Mouse (Mus musculus) hindbrain, embryonic 14.5 days (tissue): ENCODE data around the gene Dll3. TPM values are rescaled to one million over a fixed set of nuclear protein-coding genes. Genes with fewer than 3 reads are reported as not detected.
"Not testable (repeated sequence)": the region's sequence is repeated elsewhere in the genome, so short reads cannot be mapped to it uniquely, and the experiment has no call there.

Experiments used
- ATAC-seq: fragments of 200-750 bp; cut with Nextera tagmentation; 2 replicates; pipeline ENCODE4 v1.8.0; 2017; ENCODE audit warnings: moderate number of reproducible peaks, mild to moderate bottlenecking, moderate TSS enrichment, moderate library complexity; ENCODE audit not compliant: low FRiP score
- DNase-seq: peaks from one replicate; pipeline ENCODE4 v3.0.0-alpha.2; 2015; ENCODE audit warnings: low spot score
- H3K27ac ChIP-seq: fragments of 300-500 bp; sonication (generic); 2 replicates; pipeline ENCODE4 v1.5.1; 2014; ENCODE audit warnings: mild to moderate bottlenecking, moderate library complexity
- H3K27me3 ChIP-seq: fragments of 300-500 bp; sonication (generic); 2 replicates; pipeline ENCODE4 v1.6.1; 2014; ENCODE audit warnings: mild to moderate bottlenecking, low read length, mixed read lengths; ENCODE audit not compliant: control insufficient read depth, insufficient read depth
- H3K36me3 ChIP-seq: fragments of 300-500 bp; sonication (generic); replicated peaks from 2 replicates; pipeline ENCODE4 v1.6.1; 2014; ENCODE audit not compliant: control insufficient read depth, insufficient read depth
- H3K4me1 ChIP-seq: fragments of 300-500 bp; sonication (generic); replicated peaks from 2 replicates; pipeline ENCODE4 v1.6.1; 2014; ENCODE audit warnings: antibody characterized with exemption, low read length, mixed read lengths; ENCODE audit not compliant: control insufficient read depth, insufficient read depth
- H3K4me2 ChIP-seq: fragments of 300-500 bp; sonication (generic); replicated peaks from 2 replicates; pipeline ENCODE4 v1.6.1; 2014; ENCODE audit warnings: mild to moderate bottlenecking, moderate library complexity
- H3K4me3 ChIP-seq: fragments of 300-500 bp; sonication (generic); replicated peaks from 2 replicates; pipeline ENCODE4 v1.5.1; 2014; ENCODE audit warnings: mild to moderate bottlenecking, low read length
- H3K9ac ChIP-seq: fragments of 300-500 bp; sonication (generic); 2 replicates; pipeline ENCODE4 v1.6.1; 2014
- H3K9me3 ChIP-seq: fragments of 300-500 bp; sonication (generic); 2 replicates; pipeline ENCODE4 v1.6.1; 2016; ENCODE audit warnings: low read length; ENCODE audit not compliant: control insufficient read depth
- WGBS: fragments of 180-500 bp; shearing (Covaris S2); extraction: QIAGEN DNeasy Blood & Tissue Kit; methylation state at CpG from one replicate; pipeline ENCODE4 v1.1.7; 2014; 5-methylcytosine and 5-hydroxymethylcytosine counted together
- polyA plus RNA-seq: library from polyadenylated mRNA; unstranded; fragments of >200 nt; fragmentation: Nextera tagmentation; extraction: Ambion mirVana; gene quantifications from 2 replicates; pipeline ENCODE4 v1.2.1, GENCODE M21; 2014

Dll3 gene
- polyA plus RNA-seq, 1 experiment from 2014 or later: 19.1 TPM

DNA sequence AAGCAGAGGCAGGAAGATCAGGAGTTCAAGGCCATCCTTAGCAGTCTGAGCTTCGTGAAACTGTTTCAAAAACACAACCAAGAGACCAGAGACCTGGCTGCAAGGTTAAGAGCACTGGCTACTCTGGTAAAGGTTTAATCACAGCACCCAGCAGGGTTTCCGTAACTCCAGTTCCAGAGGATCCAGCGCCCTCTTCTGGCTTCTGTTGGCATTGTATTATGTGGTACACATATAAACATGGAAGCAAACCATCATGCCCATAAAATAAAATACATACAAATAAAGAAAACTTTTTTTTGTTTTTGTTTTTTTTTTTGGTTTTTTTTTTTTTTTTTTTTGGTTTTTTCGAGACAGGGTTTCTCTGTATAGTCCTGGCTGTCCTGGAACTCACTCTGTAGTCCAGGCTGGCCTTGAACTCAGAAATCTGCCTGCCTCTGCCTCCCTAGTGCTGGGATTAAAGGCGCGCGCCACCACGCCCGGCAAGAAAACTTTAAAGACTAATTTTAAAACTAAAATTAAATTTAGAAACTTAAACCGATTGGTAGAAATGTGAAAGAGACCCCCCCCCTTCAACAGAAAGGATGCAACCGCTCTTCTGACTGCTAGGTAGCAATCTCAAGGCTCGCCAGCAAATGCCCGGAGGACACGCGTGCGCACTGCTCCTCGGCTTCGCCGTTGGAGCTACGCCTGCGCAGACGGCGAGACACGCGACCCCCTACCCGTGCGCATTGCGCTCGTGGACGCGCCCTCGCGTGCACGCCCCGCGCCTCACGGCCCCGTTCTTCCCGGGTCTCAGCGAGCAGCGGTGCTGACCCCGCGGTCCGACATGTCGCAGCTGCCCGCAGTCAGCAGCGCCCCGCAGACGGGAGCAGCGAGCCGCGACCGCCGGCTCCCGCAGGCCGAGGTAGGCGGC, 34.7 kb downstream of the Dll3 start, which contains the start of gene Eid2:
Gene Eid2, plus strand, starts transcription at position 753 of the 913 bp plus-strand sequence.
- Histone ChIP-seq H3K4me3 (peak within 1 kb of the TSS; percentile 88), H3K9me3 (no peaks in the 10 kb centered on the region), H3K4me2 (peak within 1 kb of the TSS; percentile 68), H3K4me1 (peaks cover 10% of the 10 kb centered on the region; the same call in 1 of the 2 replicates), H3K27ac (peak within 1 kb of the TSS; percentile 92), H3K27me3 (no peaks in the 10 kb centered on the region), H3K9ac (peak within 1 kb of the TSS; percentile 98), H3K36me3 (peaks cover 11% of the 10 kb centered on the region)
- DNase-seq (peak; percentile 96), ATAC-seq (peak; percentile 91)
- WGBS: 8% methylated on average over 51 of the region's 57 CpGs

DNA sequence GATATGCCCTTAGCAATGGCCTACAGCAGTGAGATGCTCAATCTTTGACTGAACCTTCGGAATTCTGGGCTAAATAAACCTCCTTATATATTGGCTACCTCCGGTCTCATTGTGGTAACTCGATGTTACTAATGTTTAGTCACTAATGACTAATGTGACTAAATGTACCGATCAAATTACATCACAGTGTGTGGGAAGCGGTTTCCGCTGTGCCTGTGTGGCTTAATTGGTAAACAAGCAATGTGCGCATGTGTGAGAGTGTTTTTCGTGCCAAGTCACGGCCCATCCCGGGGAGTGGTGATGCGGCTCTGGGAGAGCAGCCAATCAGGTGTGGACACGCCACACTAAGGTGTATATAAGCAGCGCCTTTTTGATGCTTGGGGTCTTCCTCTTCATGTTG, 36.6 kb downstream of the Dll3 start:
- Histone ChIP-seq H3K9me3 (no peaks in the 10 kb centered on the region), H3K4me3 (no peak overlapping the region), H3K27me3 (no peaks in the 10 kb centered on the region), H3K9ac (no peak overlapping the region), H3K36me3 (peaks cover 4% of the 10 kb centered on the region; the same call in 1 of the 2 replicates), H3K4me2 (no peak overlapping the region), H3K27ac (no peak overlapping the region), H3K4me1 (peaks cover 10% of the 10 kb centered on the region; the same call in 1 of the 2 replicates)
- WGBS: 87% methylated on average over 13 of the region's 13 CpGs
- DNase-seq (no peak), ATAC-seq (no peak)

DNA sequence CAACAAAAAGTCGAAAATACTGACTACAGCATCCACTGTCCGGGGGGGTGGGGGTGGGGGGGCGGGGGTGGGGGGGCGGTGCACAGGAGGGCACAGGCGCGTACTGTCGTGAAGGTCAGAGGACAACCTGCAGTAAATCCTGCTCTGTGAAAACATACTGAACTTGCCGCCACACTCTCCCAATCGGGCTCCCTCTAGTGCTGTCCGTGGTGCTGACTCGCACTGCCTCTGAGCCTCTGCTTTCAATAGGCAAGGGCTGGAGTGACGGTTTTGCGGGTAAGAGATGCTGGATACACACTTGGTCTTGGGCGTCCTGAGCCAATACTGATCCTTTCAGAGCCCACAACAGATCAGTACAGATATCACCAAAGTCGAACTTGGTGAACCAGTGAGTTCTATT, 38.3 kb downstream of the Dll3 start:
- H3K4me1 ChIP-seq: peaks cover 4% of the 10 kb centered on the region; the same call in 1 of the 2 replicates
- no peaks in the 10 kb centered on the region for H3K36me3 ChIP-seq
- DNase-seq (peak; percentile 61), ATAC-seq (no peak)
- H3K4me3 ChIP-seq: no peak overlapping the region
- 9% methylated on average over 15 of the region's 15 CpGs for WGBS
- no peaks in the 10 kb centered on the region for H3K9me3 ChIP-seq
- no peak overlapping the region for H3K27ac ChIP-seq
- no peak overlapping the region for H3K4me2 ChIP-seq
- no peaks in the 10 kb centered on the region for H3K27me3 ChIP-seq
- no peak overlapping the region for H3K9ac ChIP-seq

DNA sequence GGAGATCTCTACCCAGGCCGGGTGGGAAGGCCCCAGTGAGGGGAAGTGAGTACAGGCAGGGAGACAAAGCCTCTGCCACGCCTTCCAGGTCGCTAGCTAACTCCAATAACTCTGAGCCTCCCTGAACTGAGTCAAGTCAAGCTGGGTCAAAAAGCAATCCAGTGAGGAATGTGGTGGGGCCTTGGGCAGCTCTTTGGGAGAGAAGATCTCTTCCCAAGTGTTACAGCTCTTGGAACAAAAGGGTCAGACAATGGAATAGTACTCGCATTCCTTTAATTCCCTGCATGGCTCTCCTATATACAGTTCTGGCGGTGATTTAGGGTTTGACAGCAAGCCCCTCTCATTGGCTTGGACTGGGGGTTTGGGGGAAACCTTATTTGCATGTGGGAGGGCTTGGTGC, 39.2 kb downstream of the Dll3 start:
- WGBS: 59% methylated on average over 5 of the region's 5 CpGs
- Histone ChIP-seq H3K36me3 (no peaks in the 10 kb centered on the region), H3K4me1 (no peaks in the 10 kb centered on the region), H3K9ac (no peak overlapping the region), H3K9me3 (no peaks in the 10 kb centered on the region), H3K4me2 (no peak overlapping the region), H3K4me3 (no peak overlapping the region), H3K27ac (no peak overlapping the region), H3K27me3 (no peaks in the 10 kb centered on the region)
- no peak for DNase-seq
- ATAC-seq: no peak

DNA sequence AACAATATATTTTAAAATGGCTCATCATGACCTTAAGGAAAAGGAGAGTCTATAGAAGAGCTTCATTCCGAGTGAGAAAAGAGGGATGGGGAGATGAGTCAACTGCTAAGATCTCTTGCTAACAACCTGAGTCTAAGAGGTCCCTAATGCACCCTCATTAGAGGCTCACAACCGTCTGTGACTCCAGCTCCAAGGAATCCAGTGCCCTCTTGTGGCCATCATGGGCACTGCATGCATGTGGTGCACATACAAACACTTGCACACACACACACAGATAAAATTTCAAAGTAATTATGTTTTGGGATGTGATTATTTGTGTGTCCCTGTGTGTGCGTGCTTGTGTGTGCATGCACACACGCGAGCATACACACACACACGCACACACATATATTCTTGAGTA, 46.6 kb downstream of the Dll3 start:
- no peak for DNase-seq
- no peak for ATAC-seq
- Histone ChIP-seq H3K27ac (no peak overlapping the region), H3K4me3 (no peak overlapping the region), H3K9me3 (peaks cover 6% of the 10 kb centered on the region; the same call in 1 of the 2 replicates), H3K4me2 (no peak overlapping the region), H3K4me1 (no peaks in the 10 kb centered on the region), H3K9ac (no peak overlapping the region), H3K36me3 (no peaks in the 10 kb centered on the region), H3K27me3 (no peaks in the 10 kb centered on the region)
- WGBS: 83% methylated on average over 6 of the region's 6 CpGs

DNA sequence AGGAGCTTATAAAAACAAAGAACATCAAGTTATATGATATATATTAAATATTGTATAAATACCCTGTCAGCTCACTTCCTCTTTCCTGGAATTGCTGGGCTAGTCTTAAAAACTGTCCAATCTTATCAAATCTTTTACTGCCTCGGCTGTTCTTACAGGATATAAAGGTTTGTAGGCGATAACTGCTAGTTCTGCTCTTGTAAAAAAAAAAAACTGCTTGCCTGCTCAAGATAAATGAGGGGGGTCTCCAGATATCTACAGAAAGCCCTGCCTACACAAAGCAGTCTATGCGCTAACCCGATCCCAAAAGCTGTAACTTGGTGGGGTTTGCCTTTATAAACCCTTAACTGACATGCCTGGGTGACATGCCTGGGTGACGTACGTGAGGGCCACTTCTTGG, 47.4 kb downstream of the Dll3 start:
- no peak for DNase-seq
- no peak overlapping the region for H3K4me2 ChIP-seq
- WGBS: 94% methylated on average over 6 of the region's 6 CpGs
- H3K4me3 ChIP-seq: no peak overlapping the region
- ATAC-seq: no peak
- no peak overlapping the region for H3K27ac ChIP-seq
- H3K9me3 ChIP-seq: peaks cover 6% of the 10 kb centered on the region; the same call in 1 of the 2 replicates
- H3K36me3 ChIP-seq: no peaks in the 10 kb centered on the region
- no peaks in the 10 kb centered on the region for H3K27me3 ChIP-seq
- H3K4me1 ChIP-seq: no peaks in the 10 kb centered on the region
- no peak overlapping the region for H3K9ac ChIP-seq

DNA sequence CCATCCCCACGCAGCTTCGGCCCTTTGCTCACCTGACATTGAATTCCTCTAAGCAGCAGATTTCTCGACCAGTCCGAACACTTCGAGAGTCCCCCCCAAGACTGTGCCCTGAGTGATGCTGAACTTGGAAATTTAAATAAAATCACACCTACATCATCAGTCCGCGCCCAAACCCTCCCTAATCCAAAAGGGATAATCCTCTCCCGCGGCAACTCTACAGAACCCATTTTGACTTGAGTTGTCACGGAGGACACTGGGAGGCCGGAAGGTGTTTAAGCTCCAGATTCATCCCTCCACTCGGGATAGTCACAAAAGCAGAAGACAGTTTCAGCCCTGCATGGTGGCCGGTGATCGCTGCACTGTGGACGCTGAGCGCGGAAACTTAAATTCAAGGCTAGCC, 50.1 kb downstream of the Dll3 start:
- no peak overlapping the region for H3K4me2 ChIP-seq
- no peak overlapping the region for H3K9ac ChIP-seq
- H3K4me3 ChIP-seq: no peak overlapping the region
- H3K36me3 ChIP-seq: no peaks in the 10 kb centered on the region
- ATAC-seq (no peak), DNase-seq (no peak)
- H3K9me3 ChIP-seq: peaks cover 6% of the 10 kb centered on the region; the same call in 1 of the 2 replicates
- no peaks in the 10 kb centered on the region for H3K27me3 ChIP-seq
- 90% methylated on average over 17 of the region's 17 CpGs for WGBS
- H3K4me1 ChIP-seq: no peaks in the 10 kb centered on the region
- H3K27ac ChIP-seq: no peak overlapping the region

DNA sequence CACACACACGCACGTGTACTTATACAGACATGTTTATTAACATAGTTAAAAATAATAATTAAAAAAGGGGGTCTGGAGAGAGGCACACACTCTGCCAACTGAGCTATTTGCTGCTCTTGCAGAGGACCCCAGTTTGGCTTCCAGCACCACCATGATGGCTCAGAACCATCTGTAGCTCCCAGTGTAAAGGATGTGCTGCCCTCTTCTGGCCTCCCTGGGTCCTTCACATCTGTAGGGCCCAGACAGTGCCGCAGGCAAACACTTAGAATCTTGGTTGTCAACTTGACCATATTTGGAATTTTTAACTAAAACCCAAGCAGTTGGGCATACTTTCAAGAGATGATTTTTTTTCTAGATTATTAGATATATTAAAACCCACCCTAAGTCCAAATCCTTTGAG, 53.1 kb downstream of the Dll3 start:
- no peak for DNase-seq
- Histone ChIP-seq H3K36me3 (no peaks in the 10 kb centered on the region), H3K27ac (no peak overlapping the region), H3K27me3 (no peaks in the 10 kb centered on the region), H3K9ac (no peak overlapping the region), H3K4me2 (no peak overlapping the region), H3K4me1 (no peaks in the 10 kb centered on the region), H3K9me3 (no peaks in the 10 kb centered on the region), H3K4me3 (no peak overlapping the region)
- ATAC-seq: no peak
- 92% methylated on average over 3 of the region's 3 CpGs for WGBS

DNA sequence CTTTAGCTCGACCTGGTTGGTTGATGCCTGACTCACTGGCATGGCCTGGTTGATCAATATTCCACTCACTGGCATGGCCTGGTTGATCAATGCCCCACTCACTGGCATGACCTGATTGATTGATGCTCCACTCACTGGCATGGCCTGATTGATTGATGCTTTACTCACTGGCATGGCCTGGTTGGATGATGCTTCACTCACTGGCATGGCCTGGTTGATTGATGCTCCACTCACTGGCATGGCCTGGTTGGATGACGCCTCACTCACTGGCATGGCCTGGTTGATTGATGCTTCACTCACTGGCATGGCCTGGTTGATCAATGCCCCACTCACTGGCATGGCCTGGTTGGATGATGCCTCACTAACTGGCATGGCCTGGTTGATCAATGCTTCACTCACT, 58.1 kb downstream of the Dll3 start:
- not testable (repeated sequence) for ATAC-seq
- 73% methylated on average over 2 of the region's 2 CpGs for WGBS

More for the DNA sequence above, 58.1 kb downstream of the Dll3 start:
- DNase-seq, H3K9ac ChIP-seq, H3K4me2 ChIP-seq, H3K4me1 ChIP-seq, H3K27ac ChIP-seq, H3K36me3 ChIP-seq, H3K27me3 ChIP-seq, H3K9me3 ChIP-seq, H3K4me3 ChIP-seq: not testable (repeated sequence)
